Mouse (Mus musculus): ENCODE data around the gene Zfp652.

DNA sequence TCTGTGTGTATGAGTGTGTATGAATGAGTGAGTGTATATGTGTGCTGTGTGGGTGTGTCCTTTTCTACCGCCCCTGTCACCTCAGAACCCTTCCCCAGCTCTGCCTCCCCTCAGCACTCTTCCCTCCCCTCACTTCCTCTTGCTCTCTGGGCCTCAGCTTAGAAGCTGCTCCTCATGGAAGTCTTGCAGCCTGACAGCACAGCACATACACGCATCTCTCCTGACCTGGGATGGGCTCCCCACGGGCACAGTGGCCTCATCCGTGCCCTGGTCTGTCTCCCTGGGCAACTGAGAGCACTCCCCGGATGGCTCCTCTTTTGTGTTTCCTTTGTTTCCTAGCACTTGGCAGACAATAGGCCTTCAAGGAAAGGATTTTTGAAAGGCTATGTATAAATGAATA is 97.1 kb downstream of the Zfp652 start:
- TF ChIP-seq EP300 (IDR thresholded peaks at IDR 0.05; ENCODE audit: insufficient read depth, low read depth, low read length) (no peak), CTCF (IDR thresholded peaks at IDR 0.05) (no peak)

Measured in heart, adult 2 months (tissue).